ENCODE assay signal across 15 mouse cellular contexts in genomic region chr4:155559454-155559853, GRCm38 (mm10). TPM values are rescaled to one million over a fixed set of nuclear protein-coding genes. Genes with fewer than 3 reads are reported as not detected.
DNase-seq lines count a peak whose midpoint lies in the region; ATAC-seq and TF ChIP-seq lines count a peak whose summit lies in the region.
"Had no signal": no experiment of that assay in that cellular context is flagged by ENCODE, and none has a peak within 500 bp of the region (broad histone marks: within the 10 kb centered on the region; RNA-seq: fewer than 3 reads in every experiment).

No protein-coding gene starts in this region.

- TF ChIP-seq EP300 in stomach, postnatal 0 days (optimal IDR thresholded peaks at IDR 0.05) = no peak

- no peaks in the 10 kb centered on the region for H3K9me3 ChIP-seq in heart, embryonic 16.5 days (replicated peaks; ENCODE audit: control insufficient read depth, low read length)
- no peaks in the 10 kb centered on the region for H3K9me3 ChIP-seq in heart, embryonic 12.5 days (replicated peaks)
- no peaks in the 10 kb centered on the region for H3K9me3 ChIP-seq in stomach, embryonic 16.5 days (replicated peaks; ENCODE audit: control insufficient read depth, low read length)
- no peaks in the 10 kb centered on the region for H3K9me3 ChIP-seq in stomach, postnatal 0 days (ENCODE audit: control insufficient read depth, low read length)
- H3K9me3 ChIP-seq in liver, embryonic 12.5 days (replicated peaks) = no peaks in the 10 kb centered on the region
- H3K9me3 ChIP-seq in midbrain, embryonic 11.5 days (ENCODE audit: control insufficient read depth, low read length) = no peaks in the 10 kb centered on the region
- H3K9me3 ChIP-seq: embryonic facial prominence, embryonic 13.5 days; forebrain, embryonic 13.5 days; hindbrain, embryonic 13.5 days had no signal

- no peak overlapping the region for H3K4me2 ChIP-seq in heart, embryonic 16.5 days (ENCODE audit: low read depth, low read length)
- H3K4me2 ChIP-seq in heart, embryonic 12.5 days = no peak overlapping the region
- H3K4me2 ChIP-seq in stomach, embryonic 16.5 days (ENCODE audit: low read depth, low read length) = no peak overlapping the region
- no peak overlapping the region for H3K4me2 ChIP-seq in stomach, postnatal 0 days (replicated peaks; ENCODE audit: low read depth)
- no peak overlapping the region for H3K4me2 ChIP-seq in liver, embryonic 12.5 days
- no peak overlapping the region for H3K4me2 ChIP-seq in midbrain, embryonic 11.5 days
- H3K4me2 ChIP-seq: embryonic facial prominence, embryonic 13.5 days; forebrain, embryonic 13.5 days; hindbrain, embryonic 13.5 days had no signal

- peaks cover 42% of the 10 kb centered on the region for H3K36me3 ChIP-seq in heart, embryonic 16.5 days (ENCODE audit: control insufficient read depth, insufficient read depth)
- peaks cover 64% of the 10 kb centered on the region for H3K36me3 ChIP-seq in heart, embryonic 12.5 days
- H3K36me3 ChIP-seq in stomach, embryonic 16.5 days (ENCODE audit: control insufficient read depth, insufficient read depth, low read length) = peaks cover 34% of the 10 kb centered on the region
- H3K36me3 ChIP-seq in stomach, postnatal 0 days (ENCODE audit: control insufficient read depth, insufficient read depth, low read length) = peaks cover 26% of the 10 kb centered on the region
- H3K36me3 ChIP-seq in liver, embryonic 12.5 days = peaks cover 62% of the 10 kb centered on the region
- peaks cover 33% of the 10 kb centered on the region; the same call in 1 of the 2 replicates for H3K36me3 ChIP-seq in midbrain, embryonic 11.5 days (ENCODE audit: control insufficient read depth, insufficient read depth, low read length)

- H3K9ac ChIP-seq in heart, embryonic 16.5 days (ENCODE audit: low read length) = no peak overlapping the region
- H3K9ac ChIP-seq in heart, embryonic 12.5 days = no peak overlapping the region
- no peak overlapping the region for H3K9ac ChIP-seq in stomach, embryonic 16.5 days (ENCODE audit: low read length)
- no peak overlapping the region for H3K9ac ChIP-seq in stomach, postnatal 0 days (ENCODE audit: low read length)
- H3K9ac ChIP-seq in liver, embryonic 12.5 days = no peak overlapping the region
- H3K9ac ChIP-seq in midbrain, embryonic 11.5 days (ENCODE audit: low read length) = no peak overlapping the region
- H3K9ac ChIP-seq: embryonic facial prominence, embryonic 13.5 days; forebrain, embryonic 13.5 days; hindbrain, embryonic 13.5 days had no signal

- TF ChIP-seq CTCF in stomach, postnatal 0 days (IDR thresholded peaks at IDR 0.05; ENCODE audit: low read depth) = no peak

- no peak for DNase-seq in stomach, postnatal 0 days (ENCODE audit: low spot score)
- no peak for DNase-seq in cerebellum, postnatal 10 days
- no peak for DNase-seq in adrenal gland, postnatal 36 days
- no peak for DNase-seq in midbrain, embryonic 11.5 days (ENCODE audit: low spot score, missing footprints)
- DNase-seq: cerebellum, adult 9-11 months; gastrocnemius, postnatal 25 days; kidney, adult 9 months; thymus, postnatal 14 days had no signal

- H3K27ac ChIP-seq in heart, embryonic 16.5 days (ENCODE audit: low read length) = peak overlapping the region; percentile 56
- H3K27ac ChIP-seq in heart, embryonic 12.5 days (ENCODE audit: poor library complexity, severe bottlenecking) = no peak overlapping the region
- H3K27ac ChIP-seq in stomach, embryonic 16.5 days (ENCODE audit: low read length) = 0 out of 2 replicates have a peak overlapping the region, but pooled peaks have one; percentile 27
- no peak overlapping the region for H3K27ac ChIP-seq in stomach, postnatal 0 days (replicated peaks)
- H3K27ac ChIP-seq in liver, embryonic 12.5 days = 0 out of 2 replicates have a peak overlapping the region, but pooled peaks have one; percentile 22
- no peak overlapping the region for H3K27ac ChIP-seq in midbrain, embryonic 11.5 days (ENCODE audit: low read depth, low read length)
- H3K27ac ChIP-seq: embryonic facial prominence, embryonic 13.5 days; forebrain, embryonic 13.5 days; hindbrain, embryonic 13.5 days had no signal

- 54% methylated on average over 6 of the region's 6 CpGs for WGBS in heart, embryonic 16.5 days
- 53% methylated on average over 6 of the region's 6 CpGs for WGBS in heart, embryonic 12.5 days
- WGBS in stomach, embryonic 16.5 days = 38% methylated on average over 6 of the region's 6 CpGs
- WGBS in stomach, postnatal 0 days = 48% methylated on average over 6 of the region's 6 CpGs
- 25% methylated on average over 6 of the region's 6 CpGs for WGBS in liver, embryonic 12.5 days (ENCODE audit: insufficient replicate concordance)
- 83% methylated on average over 6 of the region's 6 CpGs for WGBS in midbrain, embryonic 11.5 days

- H3K4me3 ChIP-seq in heart, embryonic 16.5 days (ENCODE audit: low read length) = no peak overlapping the region
- no peak overlapping the region for H3K4me3 ChIP-seq in heart, embryonic 12.5 days
- no peak overlapping the region for H3K4me3 ChIP-seq in stomach, embryonic 16.5 days (replicated peaks; ENCODE audit: low read length)
- H3K4me3 ChIP-seq in stomach, postnatal 0 days (ENCODE audit: low read depth, low read length) = no peak overlapping the region
- H3K4me3 ChIP-seq in liver, embryonic 12.5 days = no peak overlapping the region
- no peak overlapping the region for H3K4me3 ChIP-seq in midbrain, embryonic 11.5 days (ENCODE audit: low read depth, low read length)
- H3K4me3 ChIP-seq: embryonic facial prominence, embryonic 13.5 days; forebrain, embryonic 13.5 days; hindbrain, embryonic 13.5 days had no signal

- no peaks in the 10 kb centered on the region for H3K27me3 ChIP-seq in heart, embryonic 16.5 days (ENCODE audit: control insufficient read depth, insufficient read depth, low read length)
- H3K27me3 ChIP-seq in heart, embryonic 12.5 days (replicated peaks) = no peaks in the 10 kb centered on the region
- no peaks in the 10 kb centered on the region for H3K27me3 ChIP-seq in stomach, embryonic 16.5 days (ENCODE audit: control insufficient read depth, insufficient read depth, low read length)
- no peaks in the 10 kb centered on the region for H3K27me3 ChIP-seq in stomach, postnatal 0 days (ENCODE audit: control insufficient read depth, insufficient read depth, low read length)
- no peaks in the 10 kb centered on the region for H3K27me3 ChIP-seq in liver, embryonic 12.5 days (replicated peaks)
- no peaks in the 10 kb centered on the region for H3K27me3 ChIP-seq in midbrain, embryonic 11.5 days (ENCODE audit: control insufficient read depth, insufficient read depth, low read length)
- H3K27me3 ChIP-seq: embryonic facial prominence, embryonic 13.5 days; forebrain, embryonic 13.5 days; hindbrain, embryonic 13.5 days had no signal

- peaks cover 29% of the 10 kb centered on the region for H3K4me1 ChIP-seq in heart, embryonic 16.5 days (ENCODE audit: control insufficient read depth, insufficient read depth, low read length)
- peaks cover 46% of the 10 kb centered on the region for H3K4me1 ChIP-seq in heart, embryonic 12.5 days (replicated peaks)
- H3K4me1 ChIP-seq in stomach, embryonic 16.5 days (ENCODE audit: control insufficient read depth, insufficient read depth, low read length) = peaks cover 20% of the 10 kb centered on the region
- peaks cover 9% of the 10 kb centered on the region; the same call in 1 of the 2 replicates for H3K4me1 ChIP-seq in stomach, postnatal 0 days (replicated peaks; ENCODE audit: control insufficient read depth, insufficient read depth)
- H3K4me1 ChIP-seq in liver, embryonic 12.5 days = peaks cover 60% of the 10 kb centered on the region
- peaks cover 19% of the 10 kb centered on the region for H3K4me1 ChIP-seq in midbrain, embryonic 11.5 days (ENCODE audit: control insufficient read depth, insufficient read depth, low read length)

- no peak for ATAC-seq in heart, embryonic 16.5 days (replicated peaks; ENCODE audit: extremely low read depth, insufficient read depth, low FRiP score)
- ATAC-seq in heart, embryonic 12.5 days (ENCODE audit: insufficient number of reproducible peaks, low FRiP score) = no peak
- no peak for ATAC-seq in stomach, embryonic 16.5 days (ENCODE audit: insufficient read depth, low FRiP score)
- no peak for ATAC-seq in stomach, postnatal 0 days (ENCODE audit: low FRiP score, low TSS enrichment)
- no peak for ATAC-seq in liver, embryonic 12.5 days
- no peak for ATAC-seq in midbrain, embryonic 11.5 days (ENCODE audit: low FRiP score)
- ATAC-seq: forebrain, embryonic 13.5 days had no signal

RNA-seq across cellular contexts. Expression of gene Nadk, which starts 2.7 kb away (rescaled TPM):
- polyA plus RNA-seq in heart, embryonic 16.5 days (2015; fragmentation: Nextera tagmentation; extraction: Ambion mirVana) = 52.4 and 52.8 TPM in 2 replicates
- polyA plus RNA-seq in heart, embryonic 12.5 days (2016; fragmentation: Nextera tagmentation; extraction: Ambion mirVana) = 52.0 and 52.5 TPM in 2 replicates
- polyA plus RNA-seq in stomach, embryonic 16.5 days (2015; fragmentation: Nextera tagmentation; extraction: Ambion mirVana) = 85.5 and 89.1 TPM in 2 replicates
- 75.2 and 78.4 TPM in 2 replicates for polyA plus RNA-seq in stomach, postnatal 0 days (2015; fragmentation: Nextera tagmentation; extraction: Ambion mirVana)
- 75.9 and 78.0 TPM in 2 replicates for polyA plus RNA-seq in liver, embryonic 12.5 days (2016; fragmentation: Nextera tagmentation; extraction: Ambion mirVana)
- 100 to 1,000 TPM; 175 to 310 TPM for total RNA-seq in adrenal gland, postnatal 36 days (2021)
- polyA plus RNA-seq in midbrain, embryonic 11.5 days (2014; fragmentation: Nextera tagmentation; extraction: Ambion mirVana) = 98.3 and 99.8 TPM in 2 replicates

RNA-seq across cellular contexts. Expression of gene Slc35e2, which starts 41.8 kb away (rescaled TPM):
- polyA plus RNA-seq in heart, embryonic 16.5 days (2015; fragmentation: Nextera tagmentation; extraction: Ambion mirVana) = 5.7 and 5.8 TPM in 2 replicates
- polyA plus RNA-seq in heart, embryonic 12.5 days (2016; fragmentation: Nextera tagmentation; extraction: Ambion mirVana) = 8.9 and 9.1 TPM in 2 replicates
- 6.3 and 6.8 TPM in 2 replicates for polyA plus RNA-seq in stomach, embryonic 16.5 days (2015; fragmentation: Nextera tagmentation; extraction: Ambion mirVana)
- 3.2 and 3.8 TPM in 2 replicates for polyA plus RNA-seq in stomach, postnatal 0 days (2015; fragmentation: Nextera tagmentation; extraction: Ambion mirVana)
- 7.1 and 7.3 TPM in 2 replicates for polyA plus RNA-seq in liver, embryonic 12.5 days (2016; fragmentation: Nextera tagmentation; extraction: Ambion mirVana)
- total RNA-seq in adrenal gland, postnatal 36 days (2021) = 10 to 100 TPM; 34.0 to 43.3 TPM
- 18.0 and 18.1 TPM in 2 replicates for polyA plus RNA-seq in midbrain, embryonic 11.5 days (2014; fragmentation: Nextera tagmentation; extraction: Ambion mirVana)

Comparison
In these comparisons a context has a peak if more than half of its experiments do, and no peak if none do; other contexts are left out.
1. H3K27ac ChIP-seq: peak in heart, embryonic 16.5 days (single experiment), stomach, embryonic 16.5 days (single experiment) and liver, embryonic 12.5 days (single experiment); none in heart, embryonic 12.5 days (single experiment), stomach, postnatal 0 days (single experiment) and midbrain, embryonic 11.5 days (single experiment).